Comparison of ENCODE assay signal across 24 mouse cellular contexts in the genomic region with DNA sequence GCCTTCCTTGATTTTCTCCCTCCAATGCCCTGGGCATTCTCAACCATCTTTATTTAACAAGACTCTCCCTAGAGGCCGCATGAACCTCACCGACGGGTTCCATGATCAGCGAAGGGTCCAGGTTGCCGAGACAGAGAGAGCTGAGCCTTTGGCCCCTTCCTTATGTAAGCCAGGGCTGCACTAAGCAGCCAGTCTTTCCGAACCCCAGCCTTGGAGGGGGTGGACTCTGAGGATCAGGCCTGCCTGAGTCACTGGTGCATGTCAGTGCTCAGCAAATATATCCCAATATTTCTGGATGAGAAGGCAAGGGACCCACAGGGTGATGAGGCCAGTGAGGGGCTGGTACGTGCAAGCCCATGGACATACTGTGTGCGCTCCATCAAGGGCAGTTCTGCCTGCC.
DNase-seq lines count a peak whose midpoint lies in the region; ATAC-seq and TF ChIP-seq lines count a peak whose summit lies in the region.
"Had no signal": no experiment of that assay in that cellular context is flagged by ENCODE, and none has a peak within 500 bp of the region (broad histone marks: within the 10 kb centered on the region; RNA-seq: fewer than 3 reads in every experiment).

No protein-coding gene starts in this region.

- no peak overlapping the region for H3K27ac ChIP-seq in kidney, embryonic 15.5 days
- no peak overlapping the region for H3K27ac ChIP-seq in lung, postnatal 0 days (ENCODE audit: low read length)
- H3K27ac ChIP-seq: heart, adult 2 months; heart, embryonic 13.5 days; hindbrain, embryonic 14.5 days; left cerebral cortex, adult 2 months; liver, embryonic 15.5 days; lung, embryonic 15.5 days; neural tube, embryonic 12.5 days had no signal

- H3K9ac ChIP-seq in kidney, embryonic 15.5 days, result no peak overlapping the region
- no peak overlapping the region for H3K9ac ChIP-seq in lung, postnatal 0 days (replicated peaks; ENCODE audit: low read depth)
- H3K9ac ChIP-seq: forebrain, postnatal 0 days; heart, embryonic 13.5 days; hindbrain, embryonic 14.5 days; liver, embryonic 15.5 days; lung, embryonic 15.5 days; neural tube, embryonic 12.5 days had no signal

- peaks cover 59% of the 10 kb centered on the region for H3K4me1 ChIP-seq in kidney, embryonic 15.5 days
- H3K4me1 ChIP-seq in lung, postnatal 0 days (ENCODE audit: insufficient read depth, low read depth, low read length), result peaks cover 6% of the 10 kb centered on the region

- H3K9me3 ChIP-seq in kidney, embryonic 15.5 days (replicated peaks), result no peaks in the 10 kb centered on the region
- H3K9me3 ChIP-seq in lung, postnatal 0 days (ENCODE audit: low read length), result no peaks in the 10 kb centered on the region
- H3K9me3 ChIP-seq: liver, embryonic 15.5 days; lung, embryonic 15.5 days; neural tube, embryonic 12.5 days had no signal

- no peaks in the 10 kb centered on the region for H3K36me3 ChIP-seq in kidney, embryonic 15.5 days
- no peaks in the 10 kb centered on the region for H3K36me3 ChIP-seq in lung, postnatal 0 days (ENCODE audit: insufficient read depth, low read length)
- H3K36me3 ChIP-seq: liver, embryonic 15.5 days; lung, embryonic 15.5 days; neural tube, embryonic 12.5 days had no signal

- TF ChIP-seq CTCF in lung, postnatal 0 days (IDR thresholded peaks at IDR 0.05), result no peak

- peak; percentile 21 for DNase-seq in kidney, adult 18-20 months
- no peak for DNase-seq in kidney, postnatal 4 days
- peak; percentile 67 to 70 for DNase-seq in kidney, postnatal 36 days
- no peak for DNase-seq in lung, postnatal 0 days (ENCODE audit: low spot score)
- no peak for DNase-seq in urinary bladder, postnatal 25 days (ENCODE audit: low spot score)
- DNase-seq: adrenal gland, postnatal 25 days; cerebellum, adult 8-10 months; forebrain, postnatal 0 days; gastrocnemius, postnatal 25 days; heart, adult 2 months; liver; lung, postnatal 4 days; midbrain, embryonic 14.5 days; thymus, adult 18-20 months; thymus, postnatal 36 days had no signal

- H3K4me2 ChIP-seq in kidney, embryonic 15.5 days, result no peak overlapping the region
- H3K4me2 ChIP-seq in lung, postnatal 0 days (replicated peaks; ENCODE audit: low read depth, low read length), result no peak overlapping the region
- H3K4me2 ChIP-seq: heart, embryonic 13.5 days; hindbrain, embryonic 14.5 days; liver, embryonic 15.5 days; lung, embryonic 15.5 days; neural tube, embryonic 12.5 days had no signal

- H3K4me3 ChIP-seq in kidney, embryonic 15.5 days (replicated peaks), result no peak overlapping the region
- no peak overlapping the region for H3K4me3 ChIP-seq in lung, postnatal 0 days (ENCODE audit: low read depth, low read length)
- H3K4me3 ChIP-seq: heart, adult 2 months; heart, embryonic 13.5 days; left cerebral cortex, adult 2 months; liver, embryonic 15.5 days; lung, embryonic 15.5 days; neural tube, embryonic 12.5 days had no signal

- peaks cover 3% of the 10 kb centered on the region for H3K27me3 ChIP-seq in kidney, embryonic 15.5 days
- H3K27me3 ChIP-seq in lung, postnatal 0 days (replicated peaks; ENCODE audit: insufficient read depth, low read length), result no peaks in the 10 kb centered on the region
- H3K27me3 ChIP-seq: lung, embryonic 15.5 days had no signal

- 0 out of 2 replicates have a peak, but pooled peaks have one; percentile 3 for ATAC-seq in kidney, embryonic 15.5 days (replicated peaks; ENCODE audit: low FRiP score)
- ATAC-seq in CD4-positive, CD25-positive, alpha-beta regulatory T cell, adult 4 months, result no peak
- no peak for ATAC-seq in lung, postnatal 0 days
- ATAC-seq: forebrain, postnatal 0 days; inflammation-experienced regulatory T-cells, adult 6 months had no signal

- no peak for TF ChIP-seq EP300 in lung, postnatal 0 days (IDR thresholded peaks at IDR 0.05)

- 78% methylated on average over 8 of the region's 8 CpGs for WGBS in kidney, embryonic 15.5 days
- WGBS in lung, postnatal 0 days, result 79% methylated on average over 8 of the region's 8 CpGs

Comparison
In these comparisons a context has a peak if more than half of its experiments do, and no peak if none do; other contexts are left out.
1. DNase-seq: peak in kidney, adult 18-20 months (single experiment) and kidney, postnatal 36 days (2 of 2); none in kidney, postnatal 4 days (0 of 2), lung, postnatal 0 days (single experiment) and urinary bladder, postnatal 25 days (single experiment).